Mouse (Mus musculus) small intestine, adult 2 months (tissue): ENCODE measurements around the gene Parvb.

Source experiments
- CTCF ChIP-seq: fragments of 200-500 bp; IDR thresholded peaks from 2 replicates; pipeline ENCODE4 v1.5.1; 2012; ENCODE audit warnings: low read depth, mild to moderate bottlenecking, control low read depth, inconsistent platforms, low read length, moderate library complexity, mixed read lengths; ENCODE audit not compliant: insufficient replicate concordance, insufficient read length; ENCODE audit errors: extremely low read depth
- POLR2A ChIP-seq: fragments of 200-500 bp; IDR thresholded peaks from 2 replicates; pipeline ENCODE4 v1.6.1; 2012; ENCODE audit warnings: low read depth, mild to moderate bottlenecking, control low read depth, inconsistent platforms, low read length, moderate library complexity

GRCm38 (mm10) chr15:84212031-84212755 is 19.6 kb upstream of the Parvb start:
- TF ChIP-seq POLR2A (no peak), CTCF (peak; percentile 89)
